Mouse (Mus musculus) lung, adult 2 months (tissue): ENCODE data around the gene Fxyd5. TPM values are rescaled to one million over a fixed set of nuclear protein-coding genes. Genes with fewer than 3 reads are reported as not detected.

Source experiments
- DNase-seq: peaks from one replicate; pipeline ENCODE4 v3.0.0; 2022
- H3K4me1 ChIP-seq: fragments of 200-500 bp; 2 replicates; pipeline ENCODE4 v1.6.1; 2011; ENCODE audit warnings: low read length; ENCODE audit not compliant: control insufficient read depth, insufficient read depth
- H3K4me3 ChIP-seq: fragments of 200-500 bp; replicated peaks from 2 replicates; pipeline ENCODE3; 2011; ENCODE audit warnings: low read depth, mild to moderate bottlenecking, control low read depth, low read length; ENCODE audit errors: extremely low read depth
- CTCF ChIP-seq: fragments of 200-500 bp; IDR thresholded peaks from 2 replicates; pipeline ENCODE4 v1.5.1; 2011; ENCODE audit warnings: mild to moderate bottlenecking, low read length, control low read depth; ENCODE audit not compliant: insufficient read depth
- POLR2A ChIP-seq: fragments of 200-500 bp; IDR thresholded peaks from 2 replicates; pipeline ENCODE4 v1.6.1; 2011; ENCODE audit warnings: low read depth, mild to moderate bottlenecking, control low read depth, low read length, borderline replicate concordance; ENCODE audit errors: extremely low read depth
- WGBS: fragments of 180-500 bp; shearing (Covaris S2); methylation state at CpG from one replicate; pipeline ENCODE4 v1.1.7; 2018; 5-methylcytosine and 5-hydroxymethylcytosine counted together
- polyA plus RNA-seq: library from polyadenylated mRNA; depleted of rRNA; stranded (reverse); fragments of >200 nt; gene quantifications from 2 replicates; pipeline ENCODE4 v1.2.3, GENCODE M21; 2012

The Fxyd5 gene
- polyA plus RNA-seq, 1 experiment: 156 TPM

DNA sequence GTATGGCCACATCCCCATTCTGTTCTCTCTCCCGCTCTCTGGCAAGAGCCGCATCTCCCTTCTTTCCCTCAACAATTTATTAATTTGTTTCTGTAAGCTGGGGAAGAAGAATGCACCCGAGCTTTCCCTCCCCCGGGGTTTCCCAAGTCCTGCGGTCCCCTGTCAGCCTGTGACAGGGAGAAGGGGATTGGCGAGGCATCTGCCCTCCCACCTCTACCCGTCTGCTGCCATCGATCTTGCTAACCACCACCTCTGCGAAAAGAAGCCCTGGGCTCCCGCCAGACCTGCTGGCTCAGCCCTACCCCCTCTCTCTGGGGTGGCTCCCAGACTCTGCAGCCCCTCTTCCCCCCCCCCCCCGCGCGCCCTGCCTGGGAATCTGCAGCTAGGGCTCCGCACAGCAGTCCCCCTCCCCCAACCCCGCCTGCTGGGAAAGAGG, 7.6 kb upstream of the Fxyd5 start:
- no peak for DNase-seq
- TF ChIP-seq CTCF (no peak), POLR2A (no peak)
- Histone ChIP-seq H3K4me3 (no peak overlapping the region), H3K4me1 (peaks cover 3% of the 10 kb centered on the region)
- WGBS: 12% methylated on average over 15 of the region's 15 CpGs

DNA sequence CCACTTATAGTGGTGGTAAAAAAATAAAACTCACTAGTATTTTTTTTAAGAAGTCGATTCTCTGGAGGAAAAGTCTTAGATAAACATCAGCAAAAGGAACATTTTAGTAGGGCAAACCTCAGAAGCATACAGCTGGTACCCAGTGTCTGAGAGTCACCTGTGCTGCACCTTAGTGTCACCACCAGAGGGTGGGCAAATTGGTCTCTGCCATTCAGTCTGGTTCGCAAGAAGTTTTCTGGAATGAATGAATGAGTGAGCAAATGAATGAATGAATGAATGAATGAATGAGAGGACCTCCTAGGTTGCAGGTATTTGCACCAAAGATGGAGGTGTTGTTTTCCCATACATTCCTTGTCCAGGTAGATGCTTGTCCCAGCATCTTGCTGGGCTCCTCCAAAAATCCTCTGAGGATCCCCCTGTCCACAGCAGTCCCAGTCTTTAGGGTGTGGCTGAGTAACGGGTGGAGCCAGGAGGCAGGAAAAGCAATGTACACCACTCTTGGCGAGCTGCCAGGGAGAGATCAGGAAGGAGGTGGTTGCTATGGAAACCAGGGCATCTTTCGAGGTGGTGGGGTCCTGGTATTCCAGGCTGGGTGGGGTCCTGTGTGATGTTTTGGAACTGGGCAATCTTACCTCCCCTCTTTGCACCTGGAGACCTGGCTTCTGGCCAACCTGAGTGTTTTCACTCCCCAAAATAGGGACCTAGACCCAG, 7.0 kb upstream of the Fxyd5 start:
- Histone ChIP-seq H3K4me1 (peaks cover 3% of the 10 kb centered on the region), H3K4me3 (no peak overlapping the region)
- no peak for DNase-seq
- no peak for TF ChIP-seq POLR2A
- no peak for TF ChIP-seq CTCF
- 23% methylated on average over 5 of the region's 5 CpGs for WGBS

DNA sequence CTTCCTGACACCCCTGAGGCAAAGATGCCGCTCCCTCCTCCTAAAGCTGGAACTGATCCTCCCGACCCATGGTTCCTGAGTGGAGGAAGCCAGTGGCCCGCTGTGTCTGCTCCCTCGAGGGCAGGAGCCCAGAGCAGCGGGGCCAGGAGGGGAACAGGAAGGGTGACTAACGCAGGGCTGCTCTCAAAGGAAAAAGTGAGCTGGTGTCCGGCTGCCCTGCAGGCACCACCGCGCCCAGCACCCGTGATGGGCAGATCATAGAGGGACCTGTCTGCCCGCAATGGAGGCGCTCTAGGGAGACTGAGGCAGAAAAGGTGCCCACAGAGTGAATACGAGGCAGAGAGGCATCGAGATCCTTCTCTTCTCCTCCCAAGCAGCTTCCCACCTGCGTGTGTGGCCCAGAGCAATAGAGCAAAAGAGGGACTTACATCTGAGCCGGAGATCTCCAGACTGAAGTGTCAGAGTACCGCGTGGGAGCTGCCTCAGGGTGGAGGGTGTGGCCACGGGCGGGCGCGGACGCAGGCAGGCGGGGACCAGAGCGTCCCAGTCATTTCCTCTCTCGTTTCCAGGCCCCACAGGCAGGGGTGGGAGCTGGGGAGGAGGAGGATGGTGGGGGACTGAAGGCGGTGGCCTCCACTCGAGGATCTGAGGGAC, 492 bp downstream of the Fxyd5 start:
- 2% methylated on average over 28 of the region's 28 CpGs for WGBS
- H3K4me1 ChIP-seq: peaks cover 5% of the 10 kb centered on the region
- H3K4me3 ChIP-seq: peak overlapping the region; percentile 91
- peak; percentile 60; the same call in 1 of the 2 replicates for TF ChIP-seq POLR2A
- TF ChIP-seq CTCF: no peak
- DNase-seq: peak; percentile 49

DNA sequence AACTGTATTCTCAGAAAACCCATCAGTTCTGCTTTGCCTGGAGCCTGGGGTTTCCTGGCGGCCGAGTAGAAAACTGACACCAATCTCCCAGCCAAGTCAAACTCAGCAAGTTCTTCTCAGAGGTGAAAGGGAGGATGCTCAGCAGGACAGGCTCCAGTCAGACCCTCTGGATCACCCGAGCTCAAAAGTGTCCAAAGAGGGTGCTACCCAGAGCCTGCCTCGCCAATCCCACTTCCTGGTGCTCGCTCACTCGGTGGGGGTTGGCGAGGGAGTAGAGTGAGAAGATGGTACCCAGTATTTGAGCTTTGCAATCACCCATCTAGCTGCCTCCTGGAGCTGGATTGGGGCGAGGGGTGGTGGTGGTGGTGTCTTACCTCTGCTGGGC, 1.3 kb downstream of the Fxyd5 start:
- no peak for DNase-seq
- Histone ChIP-seq H3K4me3 (peak overlapping the region; percentile 91), H3K4me1 (peaks cover 5% of the 10 kb centered on the region)
- WGBS: 37% methylated on average over 8 of the region's 8 CpGs
- TF ChIP-seq POLR2A (no peak), CTCF (no peak)

DNA sequence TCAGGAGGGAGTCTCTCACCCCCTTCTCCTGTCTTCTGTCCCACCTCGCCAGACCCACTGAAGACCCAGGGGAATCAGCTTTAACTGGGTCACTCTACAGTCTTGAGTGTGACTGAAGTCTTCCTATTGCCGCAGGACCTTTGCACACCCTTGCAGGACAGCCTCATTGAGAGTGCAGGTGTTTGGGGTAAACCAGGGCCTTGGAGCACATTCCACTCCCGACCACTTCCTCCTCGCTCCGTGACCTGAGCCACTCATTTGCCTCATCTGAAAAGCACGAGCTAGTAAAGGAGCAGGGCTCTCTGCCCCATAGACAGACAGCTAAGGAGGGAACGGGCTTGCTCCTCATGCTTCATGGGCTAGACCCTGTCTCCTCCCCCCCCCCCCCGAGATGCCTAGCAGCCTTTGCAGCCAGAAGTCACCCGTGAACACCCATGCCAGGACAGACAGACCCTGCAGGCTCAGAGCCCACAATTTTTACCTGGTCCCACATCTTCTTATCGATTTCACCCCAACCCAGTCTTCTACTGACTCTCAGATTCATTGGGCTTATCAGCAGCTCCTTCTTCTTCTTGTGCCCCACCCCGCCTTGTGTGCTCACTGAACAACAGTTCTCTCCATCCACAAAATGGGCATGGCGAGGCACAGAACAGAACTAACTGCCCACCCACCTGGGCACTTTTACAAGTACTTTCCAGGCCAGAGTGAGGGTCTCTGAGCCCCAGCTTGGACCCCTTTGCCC, 1.8 kb downstream of the Fxyd5 start:
- no peak for DNase-seq
- H3K4me1 ChIP-seq: peaks cover 5% of the 10 kb centered on the region
- H3K4me3 ChIP-seq: no peak overlapping the region
- WGBS: 73% methylated on average over 12 of the region's 12 CpGs
- TF ChIP-seq CTCF (no peak), POLR2A (no peak)

DNA sequence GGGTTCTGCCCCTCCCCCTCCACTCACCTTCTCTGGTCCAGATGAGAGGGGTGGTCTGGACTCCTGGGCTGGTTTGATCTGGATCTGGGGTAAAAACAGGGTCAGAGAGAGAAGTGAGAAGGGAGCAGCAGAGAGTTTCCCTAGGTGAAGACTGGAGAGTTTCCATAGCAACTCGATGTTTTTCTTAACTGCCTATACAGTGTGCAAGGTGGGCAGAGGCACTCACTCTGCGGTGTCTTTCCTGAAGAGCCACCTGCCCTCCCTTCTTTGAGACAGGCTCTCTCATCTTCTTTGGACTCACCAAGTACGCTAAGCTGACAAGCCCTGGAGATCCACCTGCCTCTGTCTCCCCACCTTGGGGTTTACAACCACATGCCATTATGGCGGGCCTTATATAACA, 3.3 kb downstream of the Fxyd5 start:
- WGBS: 90% methylated on average over 4 of the region's 4 CpGs
- TF ChIP-seq CTCF (no peak), POLR2A (no peak)
- no peak overlapping the region for H3K4me3 ChIP-seq
- no peak for DNase-seq
- H3K4me1 ChIP-seq: peaks cover 7% of the 10 kb centered on the region

DNA sequence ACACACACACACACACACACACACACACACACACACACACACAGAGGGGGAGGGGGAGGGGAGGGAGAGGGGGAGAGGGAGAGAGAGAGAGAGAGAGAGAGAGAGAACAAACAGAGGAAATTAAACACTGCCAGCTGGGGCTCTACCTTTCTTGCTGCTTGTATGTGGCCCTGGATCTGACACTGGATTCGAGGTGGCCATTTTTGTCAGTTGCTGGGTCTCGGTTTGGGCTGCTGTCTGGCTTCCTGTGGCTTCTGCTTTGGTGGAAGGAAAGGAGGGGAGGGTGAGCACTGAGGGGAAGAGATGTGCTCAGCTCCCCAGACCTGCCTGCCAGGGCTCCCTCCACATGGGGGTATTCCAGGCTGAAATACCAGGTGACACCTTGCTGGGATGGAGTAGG, 4.6 kb downstream of the Fxyd5 start:
- Histone ChIP-seq H3K4me3 (no peak overlapping the region), H3K4me1 (peaks cover 11% of the 10 kb centered on the region)
- WGBS: 40% methylated on average over 2 of the region's 2 CpGs
- TF ChIP-seq POLR2A (no peak), CTCF (no peak)
- DNase-seq: no peak

DNA sequence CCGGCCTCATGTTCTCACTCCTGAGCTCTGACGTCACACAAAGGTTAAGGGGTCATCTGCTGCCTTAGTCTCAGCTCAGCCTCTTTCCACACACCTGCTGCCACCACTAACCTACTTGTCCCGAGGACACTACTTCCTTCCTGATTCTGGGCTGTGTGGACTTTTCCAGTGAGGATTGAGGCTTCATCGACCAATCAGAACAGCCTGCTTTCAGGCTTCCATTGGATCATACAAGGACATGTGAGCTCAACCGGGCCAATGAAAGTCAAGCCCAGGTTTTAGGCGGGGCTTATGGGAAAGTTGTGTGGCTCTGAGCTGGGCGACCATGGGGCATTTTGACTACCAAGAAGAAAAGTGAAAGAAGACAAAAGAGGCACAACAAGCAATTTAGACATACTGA, 5.4 kb downstream of the Fxyd5 start:
- 71% methylated on average over 7 of the region's 7 CpGs for WGBS
- H3K4me1 ChIP-seq: peaks cover 8% of the 10 kb centered on the region
- TF ChIP-seq POLR2A (no peak), CTCF (no peak)
- H3K4me3 ChIP-seq: no peak overlapping the region
- DNase-seq: no peak

DNA sequence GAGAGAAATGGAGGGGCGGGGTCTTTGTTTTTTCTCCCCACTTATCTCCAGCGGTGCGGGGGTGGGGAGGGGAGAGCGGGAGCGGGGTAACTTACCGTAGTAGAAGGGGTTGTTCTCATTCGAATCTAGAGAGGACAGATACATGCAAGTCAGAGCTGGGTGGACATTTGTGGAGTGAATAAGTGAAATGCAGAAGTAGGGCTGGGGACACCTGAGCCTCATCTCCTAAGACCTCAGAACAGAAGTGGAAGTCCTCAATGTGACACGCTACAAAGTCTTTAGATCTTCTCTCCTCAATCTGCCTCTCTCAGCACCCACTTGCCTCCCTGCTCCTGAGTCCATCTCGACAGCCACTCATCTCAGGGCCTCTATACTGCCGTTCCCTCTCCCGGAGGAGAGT, 7.0 kb downstream of the Fxyd5 start:
- DNase-seq: no peak
- Histone ChIP-seq H3K4me1 (peaks cover 6% of the 10 kb centered on the region), H3K4me3 (no peak overlapping the region)
- no peak for TF ChIP-seq POLR2A
- TF ChIP-seq CTCF: no peak
- 82% methylated on average over 11 of the region's 11 CpGs for WGBS

DNA sequence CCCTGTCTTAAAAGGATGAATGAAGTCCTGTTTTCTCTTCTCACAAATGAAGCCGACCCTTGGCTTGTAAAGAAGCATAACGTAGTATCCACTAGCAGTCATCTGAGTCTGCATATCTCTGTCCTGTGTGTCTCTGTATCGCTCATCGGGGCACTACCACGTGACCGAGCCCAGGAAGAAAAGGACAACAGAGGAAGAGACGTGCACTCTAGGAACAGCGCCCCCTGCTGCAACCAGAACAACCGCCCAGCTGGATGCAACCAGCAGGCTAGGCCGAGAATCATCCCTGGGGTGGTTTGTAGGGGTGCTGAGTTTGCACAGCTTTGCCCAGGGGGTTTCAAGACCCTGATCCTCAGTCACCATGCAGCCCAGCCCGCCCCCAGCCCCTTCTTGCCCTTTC, 7.5 kb downstream of the Fxyd5 start:
- WGBS: 55% methylated on average over 11 of the region's 11 CpGs
- Histone ChIP-seq H3K4me1 (peaks cover 6% of the 10 kb centered on the region), H3K4me3 (no peak overlapping the region)
- TF ChIP-seq CTCF (peak; percentile 30; the same call in 1 of the 2 replicates), POLR2A (no peak)
- DNase-seq: no peak
